Mouse (Mus musculus): ENCODE results near the gene Timm13. TPM values are rescaled to one million over a fixed set of nuclear protein-coding genes. Genes with fewer than 3 reads are reported as not detected.
A peak's percentile ranks its signal among the peaks of the same experiment; 100 is the strongest.

Timm13 gene
- 282 and 323 TPM in 2 replicates for polyA plus RNA-seq (2016; fragmentation: Nextera tagmentation; extraction: Ambion mirVana)

DNA sequence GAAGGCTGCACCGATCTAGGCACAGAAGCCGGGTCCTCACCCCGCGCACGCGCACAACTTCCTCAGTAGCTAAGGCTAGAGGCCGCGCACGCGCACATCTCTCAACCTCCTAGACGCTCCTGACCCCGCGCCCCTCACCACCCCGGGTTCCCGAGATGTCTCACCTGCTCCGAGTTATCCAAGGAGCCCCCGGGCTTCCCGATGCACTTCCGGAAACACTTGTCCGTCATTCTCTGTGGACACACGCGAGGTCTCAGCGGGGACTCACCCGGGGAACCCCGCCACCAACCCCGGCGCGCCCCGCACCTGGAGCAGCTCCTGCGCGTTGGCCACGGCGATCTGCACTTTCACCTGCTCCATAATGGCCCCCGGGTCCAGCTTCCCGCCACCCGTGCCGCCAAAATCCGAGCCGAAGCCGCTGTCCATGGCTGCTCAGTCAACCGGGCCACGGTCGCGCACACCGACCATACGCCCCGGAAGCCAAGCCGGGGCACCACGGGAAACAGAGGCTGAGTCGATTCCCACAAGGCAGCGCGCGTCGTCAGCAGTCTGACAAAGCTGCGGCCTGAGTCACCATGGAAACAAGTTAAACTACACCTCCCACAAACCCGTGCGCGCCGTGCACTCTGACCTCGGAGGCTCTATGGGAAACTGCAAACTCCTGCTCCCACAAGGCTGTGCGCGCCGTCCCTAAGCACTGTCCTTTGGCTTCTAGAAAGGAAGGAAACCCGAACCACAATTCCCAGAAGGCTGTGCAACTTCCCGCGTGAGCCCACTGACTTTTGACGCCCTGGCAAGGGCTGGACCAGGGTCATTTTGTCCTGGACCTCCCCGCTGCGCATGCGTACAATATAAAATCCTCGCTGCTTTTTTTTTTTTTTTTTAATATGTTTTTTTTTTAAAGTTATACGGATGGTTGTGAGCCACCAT lies at the start of gene Timm13:
TSS of gene Timm13 (minus strand) at position 652 of the 930 bp plus-strand sequence.
- WGBS, result under 1% methylated on average over 72 of the region's 72 CpGs
- H3K4me3 ChIP-seq, result peak within 1 kb of the TSS; percentile 82
- peak within 1 kb of the TSS; percentile 95 for H3K4me2 ChIP-seq (replicated peaks)
- H3K36me3 ChIP-seq, result peaks cover 53% of the 10 kb centered on the region
- H3K4me1 ChIP-seq, result peaks cover 19% of the 10 kb centered on the region
- H3K27ac ChIP-seq, result peak within 1 kb of the TSS; percentile 39; the same call in 1 of the 2 replicates
- no peaks in the 10 kb centered on the region for H3K9me3 ChIP-seq
- peak; percentile 92 for ATAC-seq (ENCODE audit: low FRiP score, low read depth)
- H3K9ac ChIP-seq, result peak within 1 kb of the TSS; percentile 76
- peaks cover 7% of the 10 kb centered on the region; the same call in 1 of the 2 replicates for H3K27me3 ChIP-seq (replicated peaks)

DNA sequence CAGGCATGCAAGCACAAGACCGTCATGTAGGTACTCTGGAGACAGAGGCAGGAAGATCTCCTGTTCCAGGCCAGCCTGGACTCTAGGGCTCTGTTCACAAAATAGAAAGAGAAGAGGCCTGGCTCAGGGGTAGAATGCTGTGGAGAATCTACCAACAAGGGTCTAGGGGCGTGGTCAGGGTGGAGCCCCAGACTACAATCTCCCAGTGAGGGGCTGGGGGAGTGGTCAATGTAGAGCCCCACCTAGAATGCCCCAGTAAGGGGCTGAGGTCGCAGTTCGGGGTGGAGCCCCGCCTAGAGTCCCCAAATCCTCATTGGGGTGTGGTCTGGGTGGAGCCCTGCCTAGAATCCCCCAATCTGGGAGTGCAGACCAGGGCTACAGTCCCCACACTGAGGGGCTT lies 49.5 kb upstream of the Timm13 start:
- WGBS, result 28% methylated on average over 5 of the region's 5 CpGs
- Histone ChIP-seq H3K36me3 (no peaks in the 10 kb centered on the region), H3K9ac (no peak overlapping the region), H3K4me1 (peaks cover 7% of the 10 kb centered on the region; the same call in 1 of the 2 replicates), H3K27ac (no peak overlapping the region), H3K9me3 (no peaks in the 10 kb centered on the region), H3K4me2 (replicated peaks) (no peak overlapping the region), H3K4me3 (no peak overlapping the region), H3K27me3 (replicated peaks) (no peaks in the 10 kb centered on the region)
- no peak for ATAC-seq (ENCODE audit: low FRiP score, low read depth)

DNA sequence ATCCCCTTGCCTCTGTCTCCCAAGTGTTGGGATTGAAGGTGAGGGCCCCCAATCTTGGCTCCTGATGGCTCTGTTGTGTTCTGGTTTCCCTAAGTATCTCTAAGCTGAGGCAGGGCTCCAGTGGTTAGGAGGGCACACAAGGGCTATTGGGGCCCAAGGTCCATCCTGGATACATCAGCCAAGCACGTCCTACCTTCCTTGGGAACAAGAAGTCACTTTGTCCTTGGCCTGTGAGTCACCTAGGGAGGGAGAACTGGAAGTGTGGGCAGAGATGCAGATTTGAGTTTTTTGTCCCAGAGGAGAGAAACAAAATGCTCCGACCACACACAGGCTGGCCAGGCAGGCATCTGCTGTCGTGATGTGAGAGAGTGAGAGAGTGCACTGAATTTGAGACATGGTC lies 48.3 kb upstream of the Timm13 start:
- Histone ChIP-seq H3K9ac (no peak overlapping the region), H3K9me3 (no peaks in the 10 kb centered on the region), H3K4me3 (no peak overlapping the region), H3K27me3 (replicated peaks) (no peaks in the 10 kb centered on the region), H3K36me3 (no peaks in the 10 kb centered on the region), H3K4me1 (0 out of 2 replicates have a peak, but pooled peaks cover 7% of the 10 kb centered on the region), H3K4me2 (replicated peaks) (no peak overlapping the region), H3K27ac (no peak overlapping the region)
- ATAC-seq (ENCODE audit: low FRiP score, low read depth), result no peak
- 85% methylated on average over 3 of the region's 3 CpGs for WGBS

DNA sequence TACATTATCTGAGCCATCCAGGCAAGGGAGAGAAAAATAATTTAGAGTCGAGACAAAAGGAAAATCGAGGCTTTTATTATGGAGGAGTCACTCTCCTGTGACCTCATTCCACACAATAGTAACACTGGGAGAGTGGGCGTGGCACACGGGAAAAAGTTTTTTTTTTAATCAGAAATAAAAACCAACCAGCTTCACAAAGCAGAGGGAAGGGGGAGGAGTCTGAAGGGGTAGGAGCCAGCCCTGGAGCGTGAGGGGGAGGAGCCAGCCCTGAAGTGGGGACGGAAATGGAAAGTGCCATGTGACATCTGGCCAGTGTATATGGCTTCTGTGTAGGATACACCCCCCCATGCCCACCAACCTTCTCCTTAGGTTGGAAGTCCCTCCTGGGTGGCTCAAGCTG lies 47.8 kb upstream of the Timm13 start:
- H3K36me3 ChIP-seq, result no peaks in the 10 kb centered on the region
- H3K9me3 ChIP-seq, result no peaks in the 10 kb centered on the region
- no peak overlapping the region for H3K9ac ChIP-seq
- no peak overlapping the region for H3K27ac ChIP-seq
- ATAC-seq (ENCODE audit: low FRiP score, low read depth), result no peak
- 0 out of 2 replicates have a peak, but pooled peaks cover 7% of the 10 kb centered on the region for H3K4me1 ChIP-seq
- H3K4me3 ChIP-seq, result no peak overlapping the region
- 32% methylated on average over 6 of the region's 6 CpGs for WGBS
- H3K4me2 ChIP-seq (replicated peaks), result no peak overlapping the region
- H3K27me3 ChIP-seq (replicated peaks), result no peaks in the 10 kb centered on the region

DNA sequence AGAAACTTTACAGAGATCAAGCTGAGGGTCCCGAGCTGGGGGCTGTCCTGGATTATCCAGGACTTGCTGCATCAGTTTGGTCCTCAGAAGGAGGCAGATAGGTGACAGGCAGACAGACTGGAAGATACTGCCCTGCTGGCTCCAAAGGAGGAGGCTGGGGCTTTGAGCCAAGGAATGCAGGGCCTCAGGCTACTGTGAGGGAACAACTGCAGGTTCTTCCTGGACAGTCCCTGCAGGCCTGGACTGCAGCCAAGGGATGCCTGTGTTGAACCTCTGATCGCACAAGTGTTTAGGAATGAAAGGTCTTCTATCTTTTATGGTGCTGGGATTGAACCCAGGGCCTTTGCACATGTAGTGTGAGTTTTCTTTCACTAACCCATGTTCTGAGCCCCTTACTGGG lies 47.0 kb upstream of the Timm13 start:
- no peaks in the 10 kb centered on the region for H3K9me3 ChIP-seq
- no peak overlapping the region for H3K9ac ChIP-seq
- H3K27me3 ChIP-seq (replicated peaks), result no peaks in the 10 kb centered on the region
- H3K4me1 ChIP-seq, result 0 out of 2 replicates have a peak, but pooled peaks cover 7% of the 10 kb centered on the region
- H3K36me3 ChIP-seq, result no peaks in the 10 kb centered on the region
- ATAC-seq (ENCODE audit: low FRiP score, low read depth), result no peak
- no peak overlapping the region for H3K27ac ChIP-seq
- WGBS, result 44% methylated on average over 2 of the region's 2 CpGs
- H3K4me3 ChIP-seq, result no peak overlapping the region
- no peak overlapping the region for H3K4me2 ChIP-seq (replicated peaks)

DNA sequence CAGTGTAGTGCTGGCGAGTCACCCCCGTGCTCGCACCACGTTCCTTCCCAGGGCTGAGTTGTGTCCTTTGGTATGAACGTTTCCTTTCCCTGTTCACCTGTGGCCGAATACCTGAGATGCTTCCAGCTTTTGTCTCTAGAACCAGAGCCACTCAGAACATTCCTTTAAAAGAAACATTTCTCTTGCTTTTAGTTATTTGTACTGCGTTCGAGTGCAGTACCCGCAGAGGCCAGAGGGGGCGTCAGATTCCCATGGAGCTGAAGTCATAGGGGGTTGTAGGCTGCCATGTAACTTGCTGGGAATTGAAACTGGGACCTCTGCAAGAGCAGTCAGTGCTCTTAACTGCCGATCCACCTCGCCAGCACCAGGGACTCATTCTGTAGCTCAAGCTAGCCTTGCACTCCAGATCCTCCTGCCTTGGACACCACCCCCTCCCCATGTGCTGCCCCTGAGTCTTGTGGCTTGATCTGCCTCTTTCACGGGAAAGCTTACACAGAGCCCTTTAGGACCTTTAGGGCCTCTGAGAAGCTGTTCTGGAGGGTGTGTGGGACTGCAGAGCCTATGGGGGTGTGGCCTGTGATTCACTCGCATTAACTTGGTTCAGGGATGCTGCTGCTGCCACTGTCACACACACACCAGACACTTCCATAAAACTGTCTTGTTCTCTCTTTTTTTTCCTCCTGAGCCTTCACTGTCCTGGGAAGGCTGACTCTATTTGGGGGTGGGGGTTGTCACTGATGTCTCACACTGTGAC lies 46.1 kb upstream of the Timm13 start:
- Histone ChIP-seq H3K9ac (no peak overlapping the region), H3K9me3 (no peaks in the 10 kb centered on the region), H3K4me2 (replicated peaks) (no peak overlapping the region), H3K36me3 (no peaks in the 10 kb centered on the region), H3K4me3 (no peak overlapping the region), H3K4me1 (0 out of 2 replicates have a peak, but pooled peaks cover 7% of the 10 kb centered on the region), H3K27me3 (replicated peaks) (no peaks in the 10 kb centered on the region), H3K27ac (no peak overlapping the region)
- ATAC-seq (ENCODE audit: low FRiP score, low read depth), result no peak
- 70% methylated on average over 14 of the region's 14 CpGs for whole genome bisulfite sequencing

DNA sequence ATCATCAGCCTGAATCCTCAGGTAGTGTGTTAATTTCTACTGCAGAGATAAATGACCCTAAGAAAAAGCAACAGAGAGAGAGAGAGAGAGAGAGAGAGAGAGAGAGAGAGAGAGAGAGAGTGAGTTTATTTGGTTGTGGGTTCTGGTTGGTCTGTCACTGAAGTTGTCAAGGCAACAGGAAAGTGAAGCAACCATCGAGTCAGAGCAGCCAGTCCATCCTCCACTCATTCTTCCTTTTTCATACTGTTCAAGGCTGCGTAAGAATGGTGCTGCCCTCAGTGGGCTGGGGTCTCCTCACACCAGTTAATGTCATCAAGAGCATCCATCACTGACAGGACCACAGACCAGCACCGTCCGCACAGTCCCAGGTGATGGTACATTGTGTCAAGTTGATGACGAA lies 43.5 kb upstream of the Timm13 start:
- Histone ChIP-seq H3K4me1 (peaks cover 22% of the 10 kb centered on the region), H3K9me3 (no peaks in the 10 kb centered on the region), H3K27me3 (replicated peaks) (peaks cover 9% of the 10 kb centered on the region), H3K9ac (no peak overlapping the region), H3K36me3 (no peaks in the 10 kb centered on the region), H3K27ac (no peak overlapping the region), H3K4me2 (replicated peaks) (no peak overlapping the region), H3K4me3 (no peak overlapping the region)
- 86% methylated on average over 5 of the region's 5 CpGs for WGBS
- no peak for ATAC-seq (ENCODE audit: low FRiP score, low read depth)

DNA sequence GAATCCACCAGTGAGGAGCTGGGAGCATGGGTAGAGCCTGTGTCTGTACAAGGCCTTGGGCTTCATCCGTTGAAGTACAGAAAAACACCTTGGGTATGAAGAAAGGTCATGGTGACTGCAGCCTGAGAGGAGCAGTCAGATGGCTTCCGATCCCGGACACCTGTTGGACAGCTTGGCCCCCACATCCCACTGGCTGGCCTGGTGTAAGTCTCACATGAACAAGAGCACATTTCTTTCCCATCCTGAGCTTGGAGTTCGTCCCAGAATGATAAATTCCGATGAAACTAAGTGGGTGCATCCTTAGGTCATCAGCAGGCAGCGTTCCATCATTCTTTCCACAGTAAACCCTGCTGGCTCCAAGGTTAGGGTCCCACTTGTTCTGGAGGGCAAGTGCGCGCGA lies 42.9 kb upstream of the Timm13 start:
- H3K36me3 ChIP-seq, result no peaks in the 10 kb centered on the region
- H3K4me2 ChIP-seq (replicated peaks), result no peak overlapping the region
- H3K9ac ChIP-seq, result no peak overlapping the region
- no peak for ATAC-seq (ENCODE audit: low FRiP score, low read depth)
- H3K27ac ChIP-seq, result no peak overlapping the region
- peaks cover 9% of the 10 kb centered on the region for H3K27me3 ChIP-seq (replicated peaks)
- H3K4me3 ChIP-seq, result no peak overlapping the region
- WGBS, result 82% methylated on average over 9 of the region's 9 CpGs
- no peaks in the 10 kb centered on the region for H3K9me3 ChIP-seq
- peaks cover 27% of the 10 kb centered on the region for H3K4me1 ChIP-seq

DNA sequence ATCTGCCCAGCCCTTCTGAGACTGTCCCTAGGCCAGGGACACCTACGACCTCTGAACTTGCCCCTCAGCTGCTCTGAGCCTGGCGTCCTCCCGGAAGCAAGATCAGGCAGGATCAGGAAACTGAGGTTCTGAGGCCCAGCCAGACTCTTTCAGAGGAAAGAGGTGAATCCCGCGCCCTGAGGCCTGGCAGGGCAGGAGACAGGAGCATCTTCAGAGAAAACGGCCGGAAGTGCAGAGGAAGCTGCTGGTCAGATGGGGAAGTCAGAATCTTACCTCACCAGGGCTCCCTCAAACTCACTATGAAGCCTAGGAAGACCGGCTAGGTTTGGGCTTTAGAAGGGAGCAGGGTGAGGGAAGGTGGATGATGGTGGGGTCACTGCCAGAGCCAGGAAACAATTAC lies 42.1 kb upstream of the Timm13 start:
- no peak overlapping the region for H3K4me2 ChIP-seq (replicated peaks)
- no peaks in the 10 kb centered on the region for H3K9me3 ChIP-seq
- H3K9ac ChIP-seq, result no peak overlapping the region
- ATAC-seq (ENCODE audit: low FRiP score, low read depth), result no peak
- H3K27ac ChIP-seq, result no peak overlapping the region
- H3K4me3 ChIP-seq, result no peak overlapping the region
- H3K4me1 ChIP-seq, result peaks cover 32% of the 10 kb centered on the region
- no peaks in the 10 kb centered on the region for H3K36me3 ChIP-seq
- WGBS, result 63% methylated on average over 8 of the region's 8 CpGs
- peaks cover 15% of the 10 kb centered on the region for H3K27me3 ChIP-seq (replicated peaks)

DNA sequence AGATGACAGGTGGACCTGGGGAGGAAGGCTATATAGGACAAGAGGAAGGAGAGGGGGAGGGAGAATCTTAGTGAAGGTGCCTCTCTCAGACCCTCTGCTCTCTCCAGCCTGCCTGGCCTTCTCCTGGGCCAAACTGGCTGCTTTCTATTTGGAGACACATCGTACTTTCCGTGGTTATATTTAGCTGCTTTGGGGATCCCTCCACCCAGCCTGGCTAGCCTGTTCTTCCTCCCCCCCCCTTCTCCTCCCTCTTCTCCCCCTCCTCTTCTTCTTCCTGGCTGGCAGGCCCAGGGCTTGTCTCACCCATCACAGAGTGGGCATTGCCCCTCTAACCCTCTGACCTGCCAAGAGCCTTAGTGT lies 40.2 kb upstream of the Timm13 start:
- 74% methylated on average over 2 of the region's 2 CpGs for WGBS
- H3K9me3 ChIP-seq, result no peaks in the 10 kb centered on the region
- H3K4me1 ChIP-seq, result peaks cover 46% of the 10 kb centered on the region
- H3K27ac ChIP-seq, result no peak overlapping the region
- H3K4me2 ChIP-seq (replicated peaks), result no peak overlapping the region
- ATAC-seq (ENCODE audit: low FRiP score, low read depth), result no peak
- no peak overlapping the region for H3K9ac ChIP-seq
- no peak overlapping the region for H3K4me3 ChIP-seq
- no peaks in the 10 kb centered on the region for H3K36me3 ChIP-seq
- H3K27me3 ChIP-seq (replicated peaks), result peaks cover 34% of the 10 kb centered on the region

DNA sequence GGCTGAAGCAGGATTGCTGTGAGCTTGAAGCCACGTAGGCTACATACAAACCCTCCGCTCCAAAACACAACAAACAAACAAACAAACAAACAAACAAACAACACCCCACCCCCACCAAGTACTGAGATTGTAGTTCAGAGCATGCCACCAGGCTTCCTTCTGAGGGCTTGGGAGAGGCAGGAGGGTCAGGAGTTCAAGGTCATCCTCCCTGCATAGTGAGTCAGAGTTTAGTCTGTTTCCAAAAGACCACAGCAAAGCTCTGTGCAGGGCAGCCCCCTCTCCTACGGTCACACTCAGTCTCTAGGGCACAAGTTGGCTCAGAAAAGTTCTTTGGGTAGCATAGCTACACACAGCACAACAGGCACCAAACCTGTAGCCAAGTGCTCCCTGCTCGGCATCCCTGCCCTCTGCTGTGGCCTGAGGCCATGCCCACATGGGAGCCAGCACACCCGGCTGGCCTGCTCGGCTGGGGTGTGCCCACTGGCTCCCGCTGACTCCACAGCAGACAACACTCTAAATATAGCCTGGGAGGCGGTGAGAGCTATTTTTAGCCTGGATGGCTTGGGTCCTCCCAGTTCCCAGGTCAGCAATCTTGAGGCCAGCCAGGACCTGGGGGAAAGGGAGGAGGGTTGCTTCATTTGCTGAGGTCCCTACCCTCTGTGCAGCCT lies 39.7 kb upstream of the Timm13 start:
- H3K36me3 ChIP-seq, result no peaks in the 10 kb centered on the region
- no peaks in the 10 kb centered on the region for H3K9me3 ChIP-seq
- ATAC-seq (ENCODE audit: low FRiP score, low read depth), result no peak
- H3K27ac ChIP-seq, result no peak overlapping the region
- 42% methylated on average over 8 of the region's 8 CpGs for WGBS
- H3K4me1 ChIP-seq, result peaks cover 51% of the 10 kb centered on the region
- H3K9ac ChIP-seq, result no peak overlapping the region
- no peak overlapping the region for H3K4me3 ChIP-seq
- H3K4me2 ChIP-seq (replicated peaks), result peak overlapping the region; percentile 64
- H3K27me3 ChIP-seq (replicated peaks), result peaks cover 39% of the 10 kb centered on the region

DNA sequence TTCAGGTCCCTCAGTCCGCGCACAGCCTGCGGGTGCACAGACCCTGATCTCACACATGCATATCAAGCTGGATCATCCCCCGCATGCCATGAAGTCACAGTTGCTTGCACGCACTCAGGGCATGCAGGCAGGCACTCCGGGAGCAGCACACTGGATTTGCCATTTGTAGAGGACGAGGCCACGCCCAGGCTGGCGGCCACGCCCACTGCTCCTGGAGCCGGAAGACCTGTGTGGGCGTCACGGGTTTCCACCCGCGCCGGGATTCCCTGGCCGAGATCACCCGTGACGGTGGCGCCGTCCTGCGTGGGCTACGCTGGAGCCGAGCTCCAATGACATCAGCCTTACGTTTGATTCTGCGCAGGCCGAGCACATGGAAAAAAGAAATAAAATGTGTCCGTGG lies 38.9 kb upstream of the Timm13 start:
- Histone ChIP-seq H3K9me3 (no peaks in the 10 kb centered on the region), H3K36me3 (no peaks in the 10 kb centered on the region), H3K27me3 (replicated peaks) (peaks cover 46% of the 10 kb centered on the region), H3K27ac (no peak overlapping the region), H3K4me1 (peaks cover 55% of the 10 kb centered on the region), H3K4me3 (peak overlapping the region; percentile 28), H3K9ac (peak overlapping the region; percentile 47), H3K4me2 (replicated peaks) (peak overlapping the region; percentile 64)
- peak; percentile 31 for ATAC-seq (ENCODE audit: low FRiP score, low read depth)
- 7% methylated on average over 28 of the region's 28 CpGs for WGBS

Measured in neural tube, embryonic 12.5 days (tissue).